Mouse (Mus musculus) kidney, postnatal 14 days (tissue): ENCODE measurements around the gene Mphosph9.

Experiments
- DNase-seq: peaks from one replicate; pipeline ENCODE4 v3.0.0; 2022; ENCODE audit warnings: mixed read lengths

The Mphosph9 gene

GRCm38 (mm10) chr5:124263246-124263645 is 64.5 kb downstream of the Mphosph9 start:
- DNase-seq, result no peak

GRCm38 (mm10) chr5:124262090-124262489 is 65.7 kb downstream of the Mphosph9 start:
- DNase-seq, result no peak

GRCm38 (mm10) chr5:124259133-124259532 is 68.6 kb downstream of the Mphosph9 start:
- no peak for DNase-seq

- DNase-seq, result no peak
These were observed 69.7 kb downstream of the Mphosph9 start for GRCm38 (mm10) chr5:124258026-124258425.

- DNase-seq, result no peak
These were observed 72.6 kb downstream of the Mphosph9 start for GRCm38 (mm10) chr5:124255141-124255540.

- DNase-seq, result no peak
These were observed 74.2 kb downstream of the Mphosph9 start for GRCm38 (mm10) chr5:124253555-124253954.

GRCm38 (mm10) chr5:124252580-124253320 is 75.0 kb downstream of the Mphosph9 start:
- no peak for DNase-seq

- no peak for DNase-seq
These were observed 76.7 kb downstream of the Mphosph9 start for GRCm38 (mm10) chr5:124251070-124251469.

GRCm38 (mm10) chr5:124249614-124250591 is 77.9 kb downstream of the Mphosph9 start, which contains the start of gene Pitpnm2:
Pitpnm2 (minus strand) TSS chr5:124249760.
- DNase-seq, result peak; percentile 66

GRCm38 (mm10) chr5:124248845-124249613 is 78.7 kb downstream of the Mphosph9 start:
- peak; percentile 71 for DNase-seq

- peak; percentile 51 for DNase-seq
These were observed 79.7 kb downstream of the Mphosph9 start for GRCm38 (mm10) chr5:124247986-124248626.

- no peak for DNase-seq
These were observed 80.5 kb downstream of the Mphosph9 start for GRCm38 (mm10) chr5:124247296-124247695.

GRCm38 (mm10) chr5:124244885-124245284 is 82.9 kb downstream of the Mphosph9 start:
- DNase-seq, result no peak

- no peak for DNase-seq
These were observed 83.3 kb downstream of the Mphosph9 start for GRCm38 (mm10) chr5:124244449-124244848.

- no peak for DNase-seq
These were observed 84.4 kb downstream of the Mphosph9 start for GRCm38 (mm10) chr5:124243236-124243901.

GRCm38 (mm10) chr5:124241686-124242444 is 85.9 kb downstream of the Mphosph9 start:
- DNase-seq, result no peak

GRCm38 (mm10) chr5:124240841-124241685 is 86.7 kb downstream of the Mphosph9 start:
- peak; percentile 60 for DNase-seq

- peak; percentile 64 for DNase-seq
These were observed 91.6 kb downstream of the Mphosph9 start for GRCm38 (mm10) chr5:124236180-124236579.

- no peak for DNase-seq
These were observed 93.0 kb downstream of the Mphosph9 start for GRCm38 (mm10) chr5:124234778-124235177.
